ENCODE assay signal across 10 mouse cellular contexts in genomic region chr4:150870963-150871391, GRCm38 (mm10). TPM values are rescaled to one million over a fixed set of nuclear protein-coding genes. Genes with fewer than 3 reads are reported as not detected.
A peak's percentile ranks its signal among the peaks of the same experiment; 100 is the strongest.
DNase-seq lines count a peak whose midpoint lies in the region; ATAC-seq and TF ChIP-seq lines count a peak whose summit lies in the region.
"Had no signal": no experiment of that assay in that cellular context is flagged by ENCODE, and none has a peak within 500 bp of the region (broad histone marks: within the 10 kb centered on the region; RNA-seq: fewer than 3 reads in every experiment).

No protein-coding gene starts in this region.

- no peak for ATAC-seq in liver, postnatal 0 days
- ATAC-seq in cerebellum, adult (ENCODE audit: insufficient number of reproducible peaks, low FRiP score, low TSS enrichment), result no peak
- ATAC-seq in forebrain, embryonic 15.5 days (replicated peaks), result no peak
- ATAC-seq: midbrain, embryonic 13.5 days had no signal

- H3K36me3 ChIP-seq in liver, postnatal 0 days (replicated peaks; ENCODE audit: insufficient read depth, low read length), result peaks cover 20% of the 10 kb centered on the region
- peaks cover 21% of the 10 kb centered on the region for H3K36me3 ChIP-seq in forebrain, embryonic 15.5 days

- H3K4me2 ChIP-seq in liver, postnatal 0 days (ENCODE audit: low read depth, low read length), result no peak overlapping the region
- no peak overlapping the region for H3K4me2 ChIP-seq in forebrain, embryonic 15.5 days (replicated peaks)
- H3K4me2 ChIP-seq: midbrain, embryonic 13.5 days had no signal

- TF ChIP-seq CTCF in liver, postnatal 0 days (IDR thresholded peaks at IDR 0.05; ENCODE audit: low read depth), result no peak

- H3K4me1 ChIP-seq in brown adipose tissue, adult 24 weeks (ENCODE audit: control insufficient read depth, insufficient read depth, insufficient read length, low read length), result peaks cover 17% of the 10 kb centered on the region
- peaks cover 17% of the 10 kb centered on the region for H3K4me1 ChIP-seq in liver, postnatal 0 days (ENCODE audit: insufficient read depth)
- peaks cover 16% of the 10 kb centered on the region for H3K4me1 ChIP-seq in forebrain, embryonic 15.5 days

- peak; percentile 67 for DNase-seq in kidney, adult 9 months
- no peak for DNase-seq in kidney, postnatal 4 days
- DNase-seq in NIH3T3 (ENCODE audit: low read depth), result peak; percentile 55
- DNase-seq in liver, postnatal 0 days, result no peak
- no peak for DNase-seq in thymus, postnatal 25 days
- DNase-seq: thymus, postnatal 36 days had no signal

- no peak for TF ChIP-seq EP300 in liver, postnatal 0 days (IDR thresholded peaks at IDR 0.05; ENCODE audit: low read depth)

- no peak overlapping the region for H3K9ac ChIP-seq in liver, postnatal 0 days (replicated peaks)
- H3K9ac ChIP-seq in forebrain, embryonic 15.5 days (replicated peaks), result no peak overlapping the region
- H3K9ac ChIP-seq: midbrain, embryonic 13.5 days had no signal

- H3K4me3 ChIP-seq in brown adipose tissue, adult 24 weeks (ENCODE audit: insufficient read depth, low read depth, low read length), result no peak overlapping the region
- H3K4me3 ChIP-seq in liver, postnatal 0 days (ENCODE audit: low read depth, low read length), result no peak overlapping the region
- no peak overlapping the region for H3K4me3 ChIP-seq in forebrain, embryonic 15.5 days
- H3K4me3 ChIP-seq: midbrain, embryonic 13.5 days had no signal

- no peaks in the 10 kb centered on the region for H3K9me3 ChIP-seq in liver, postnatal 0 days (ENCODE audit: low read length)
- no peaks in the 10 kb centered on the region for H3K9me3 ChIP-seq in forebrain, embryonic 15.5 days
- H3K9me3 ChIP-seq: midbrain, embryonic 13.5 days had no signal

- H3K27ac ChIP-seq in brown adipose tissue, adult 24 weeks (replicated peaks; ENCODE audit: low read depth, low read length), result peak overlapping the region; percentile 19; the same call in 1 of the 2 replicates
- peak overlapping the region; percentile 81 for H3K27ac ChIP-seq in liver, postnatal 0 days (ENCODE audit: low read depth)
- H3K27ac ChIP-seq in forebrain, embryonic 15.5 days (replicated peaks), result no peak overlapping the region
- H3K27ac ChIP-seq: midbrain, embryonic 13.5 days had no signal

- WGBS in liver, postnatal 0 days (ENCODE audit: insufficient replicate concordance), result 69% methylated on average over 13 of the region's 13 CpGs
- 82% methylated on average over 13 of the region's 13 CpGs for WGBS in forebrain, embryonic 15.5 days

- no peaks in the 10 kb centered on the region for H3K27me3 ChIP-seq in liver, postnatal 0 days (ENCODE audit: insufficient read depth, low read length)
- H3K27me3 ChIP-seq in forebrain, embryonic 15.5 days, result no peaks in the 10 kb centered on the region
- H3K27me3 ChIP-seq: midbrain, embryonic 13.5 days had no signal

RNA-seq across cellular contexts. Expression of gene Errfi1, which starts 17.3 kb away (rescaled TPM):
- 14.8 and 32.1 TPM in 2 replicates for polyA plus RNA-seq in brown adipose tissue, adult 24 weeks (2012; ENCODE audit: insufficient read depth, insufficient read length, missing spikeins)
- polyA plus RNA-seq in liver, postnatal 0 days (2015; fragmentation: Nextera tagmentation; extraction: Ambion mirVana), result 141 and 148 TPM in 2 replicates
- polyA plus RNA-seq in forebrain, embryonic 15.5 days (2015; fragmentation: Nextera tagmentation; extraction: Ambion mirVana), result 16.2 and 17.3 TPM in 2 replicates

RNA-seq across cellular contexts. Expression of gene Park7, which starts 43.3 kb away (rescaled TPM):
- polyA plus RNA-seq in brown adipose tissue, adult 24 weeks (2012; ENCODE audit: insufficient read depth, insufficient read length, missing spikeins), result 176 and 208 TPM in 2 replicates
- polyA plus RNA-seq in liver, postnatal 0 days (2015; fragmentation: Nextera tagmentation; extraction: Ambion mirVana), result 227 and 228 TPM in 2 replicates
- 381 and 388 TPM in 2 replicates for polyA plus RNA-seq in forebrain, embryonic 15.5 days (2015; fragmentation: Nextera tagmentation; extraction: Ambion mirVana)

RNA-seq across cellular contexts. Expression of gene Tnfrsf9, which starts 43.4 kb away (rescaled TPM):
- polyA plus RNA-seq in brown adipose tissue, adult 24 weeks (2012; ENCODE audit: insufficient read depth, insufficient read length, missing spikeins), result not detected in 2 replicates
- 0.33 and 0.36 TPM in 2 replicates for polyA plus RNA-seq in liver, postnatal 0 days (2015; fragmentation: Nextera tagmentation; extraction: Ambion mirVana)
- polyA plus RNA-seq in forebrain, embryonic 15.5 days (2015; fragmentation: Nextera tagmentation; extraction: Ambion mirVana), result 0.19 and 0.29 TPM in 2 replicates

Comparison
In these comparisons a context has a peak if more than half of its experiments do, and no peak if none do; other contexts are left out.
1. DNase-seq: peak in kidney, adult 9 months (single experiment) and NIH3T3 (single experiment); none in kidney, postnatal 4 days (0 of 2), liver, postnatal 0 days (single experiment) and thymus, postnatal 25 days (single experiment).